Mouse (Mus musculus) large intestine, adult 2 months (tissue): ENCODE measurements at regions not wholly inside any gene's neighbourhood (a gene's known extent, or its start where the extent isn't known, plus 50 kb on each side); places are given as distances from the start of the nearest gene placed in this dataset.
"Not testable (repeated sequence)": the region's sequence is repeated elsewhere in the genome, so short reads cannot be mapped to it uniquely, and the experiment has no call there.

Experiments
- DNase-seq: peaks from one replicate; pipeline ENCODE4 v3.0.0-alpha.2; 2012; ENCODE audit warnings: low read depth, low spot score
- WGBS: fragments of 180-500 bp; shearing (Covaris S2); methylation state at CpG from one replicate; pipeline ENCODE4 v1.1.7; 2018; 5-methylcytosine and 5-hydroxymethylcytosine counted together

GRCm38 (mm10) chr13:42000966-42001365 is 50.9 kb upstream of the Hivep1 start:
- no peak for DNase-seq
- 70% methylated on average over 3 of the region's 3 CpGs for WGBS

- 78% methylated on average over 9 of the region's 9 CpGs for WGBS
- no peak for DNase-seq
Measured at GRCm38 (mm10) chr13:41997883-41998282, 53.9 kb upstream of the Hivep1 start.

DNA sequence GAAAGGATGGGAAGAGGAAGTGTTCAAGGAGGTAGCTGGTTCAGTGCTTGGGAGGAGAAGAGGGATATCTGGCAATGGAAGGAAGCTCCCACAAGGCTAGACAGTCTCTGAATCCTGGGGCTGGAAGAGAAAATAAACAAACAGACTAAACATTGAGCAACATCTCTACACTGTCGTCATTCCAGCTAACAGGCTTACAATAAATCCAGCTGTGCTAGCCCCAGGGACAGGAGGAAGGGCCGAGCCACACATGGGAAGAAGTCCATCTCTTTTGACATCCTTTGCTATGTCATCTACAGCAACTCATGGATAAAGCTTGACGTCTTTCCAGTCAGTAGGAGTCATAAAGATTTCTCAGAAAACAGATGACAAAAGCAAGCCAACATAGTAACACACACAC is 57.7 kb upstream of the Hivep1 start:
- no peak for DNase-seq
- WGBS = 51% methylated on average over 3 of the region's 3 CpGs

DNA sequence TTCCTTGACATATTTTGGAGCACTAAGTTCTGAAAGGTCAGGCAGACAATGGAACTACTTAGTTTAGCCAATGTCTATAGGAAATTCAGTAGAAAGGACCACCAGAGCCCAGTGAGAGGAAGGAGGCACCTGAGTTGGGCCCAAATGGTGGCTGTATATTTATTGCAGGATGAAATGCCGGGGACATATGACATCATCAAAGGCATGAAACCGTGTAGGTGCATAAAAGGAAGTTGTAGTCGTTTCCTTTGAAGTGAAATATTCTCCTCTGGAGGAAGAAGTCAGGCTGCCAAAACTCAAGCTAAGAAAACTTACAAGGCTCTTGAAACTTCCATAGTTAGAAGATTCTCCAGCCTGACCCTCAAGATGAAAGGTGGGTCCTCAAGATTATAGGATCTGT is 75.9 kb upstream of the Hivep1 start:
- DNase-seq = no peak
- 23% methylated on average over 3 of the region's 3 CpGs for WGBS

GRCm38 (mm10) chr13:41962915-41963314 is 88.9 kb upstream of the Hivep1 start:
- WGBS = 71% methylated on average over 3 of the region's 3 CpGs
- no peak for DNase-seq

DNA sequence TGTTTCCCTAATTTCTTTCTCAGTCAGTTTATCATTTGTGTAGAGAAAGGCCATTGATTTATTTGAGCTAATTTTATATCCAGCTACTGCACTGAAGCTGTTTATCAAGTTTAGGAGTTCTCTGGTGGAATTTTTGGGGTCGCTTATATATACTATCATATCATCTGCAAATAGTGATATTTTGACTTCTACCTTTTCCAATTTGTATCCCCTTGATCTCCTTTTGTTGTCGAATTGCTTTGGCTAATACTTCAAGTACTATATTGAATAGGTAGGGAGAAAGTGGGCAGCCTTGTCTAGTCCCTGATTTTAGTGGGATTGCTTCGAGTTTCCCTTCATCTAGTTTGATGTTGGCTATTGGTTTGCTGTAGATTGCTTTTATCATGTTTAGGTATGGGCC is 90.9 kb upstream of the Hivep1 start:
- 89% methylated on average over 3 of the region's 3 CpGs for WGBS
- DNase-seq = not testable (repeated sequence)

DNA sequence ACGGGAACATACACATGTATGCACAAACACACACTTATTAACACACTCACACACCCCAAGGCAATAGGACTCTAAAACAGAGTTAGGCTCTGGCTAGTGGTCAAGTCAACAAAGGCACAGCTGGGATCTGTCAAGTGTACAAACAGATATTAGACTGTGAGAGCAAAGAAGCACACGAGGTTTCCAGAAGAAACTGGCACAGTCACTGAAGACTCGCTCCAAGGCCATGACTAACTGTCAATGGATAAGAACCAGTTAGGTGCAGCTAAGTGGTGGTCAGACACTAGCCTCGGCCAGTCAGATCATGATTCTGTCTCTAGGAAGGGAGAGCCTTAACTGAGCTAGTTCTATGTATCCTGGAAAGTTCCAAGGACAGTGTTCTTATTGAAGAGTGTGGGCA is 93.9 kb upstream of the Hivep1 start:
- WGBS = 61% methylated on average over 4 of the region's 4 CpGs
- DNase-seq = no peak

DNA sequence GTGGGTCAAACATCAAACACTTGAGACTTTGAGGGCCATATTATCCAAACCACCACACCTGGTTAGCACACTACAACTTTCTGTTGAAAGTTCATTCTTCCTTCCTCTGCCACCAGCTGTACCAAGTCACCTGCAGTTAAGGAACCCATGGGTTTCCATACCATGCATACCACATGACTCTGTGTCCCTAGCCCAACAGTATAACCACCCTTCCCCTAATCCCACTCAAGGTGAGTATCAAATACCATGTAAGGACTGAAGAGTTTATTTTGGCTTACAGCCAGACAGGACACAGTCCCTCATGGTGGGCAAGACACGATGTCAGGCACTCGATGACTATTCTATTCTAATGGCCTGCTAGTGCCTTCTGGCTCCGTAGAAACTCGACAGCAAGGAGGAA is 95.9 kb upstream of the Hivep1 start:
- 75% methylated on average over 4 of the region's 4 CpGs for WGBS
- no peak for DNase-seq

GRCm38 (mm10) chr13:41955198-41955597 is 96.6 kb upstream of the Hivep1 start:
- 61% methylated on average over 3 of the region's 3 CpGs for WGBS
- DNase-seq = no peak

GRCm38 (mm10) chr13:41952453-41952852 is 99.4 kb upstream of the Hivep1 start:
- 67% methylated on average over 3 of the region's 3 CpGs for WGBS
- no peak for DNase-seq

- no peak for DNase-seq
- 88% methylated on average over 3 of the region's 3 CpGs for WGBS
Measured at GRCm38 (mm10) chr13:41948241-41948640, 100.8 kb upstream of the Adtrp start.

DNA sequence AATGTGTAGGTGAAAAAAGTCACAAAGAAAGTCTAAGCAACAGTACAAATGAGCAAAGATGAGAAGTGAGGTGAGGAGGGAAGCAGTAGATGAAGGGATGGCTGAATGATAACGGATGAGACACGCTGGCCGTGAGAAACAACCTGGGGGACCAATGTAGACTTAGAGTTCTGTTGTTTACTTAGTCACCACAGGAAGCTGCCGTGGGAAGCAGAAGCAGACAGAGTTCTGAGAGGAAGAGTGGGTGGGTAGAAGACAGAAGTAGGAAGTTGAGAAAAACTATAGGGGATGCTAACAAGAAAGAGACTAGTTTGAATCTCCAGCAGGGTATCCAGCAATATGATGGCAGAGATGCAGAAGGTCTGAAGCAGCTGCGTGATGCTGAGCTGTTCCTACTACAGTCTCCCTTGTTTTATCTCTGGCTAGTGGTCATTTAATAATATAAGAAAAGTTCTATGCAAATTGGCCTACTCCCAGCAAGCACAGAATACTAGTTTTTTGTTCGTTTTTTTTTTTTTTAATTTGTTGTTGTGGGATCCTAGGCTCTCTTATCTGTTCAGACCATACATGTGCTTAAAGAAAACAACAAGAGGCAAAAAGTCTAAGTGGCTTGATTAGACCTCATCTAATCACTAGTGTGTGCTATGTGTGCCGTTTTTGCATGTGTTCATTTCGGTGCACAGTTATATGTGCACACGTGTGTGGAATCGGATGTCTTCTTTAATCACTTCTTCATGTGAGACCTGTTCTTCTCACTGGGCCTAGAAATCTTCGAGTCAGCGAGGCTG is 85.0 kb upstream of the Adtrp start:
- WGBS = 72% methylated on average over 12 of the region's 12 CpGs
- DNase-seq = no peak

DNA sequence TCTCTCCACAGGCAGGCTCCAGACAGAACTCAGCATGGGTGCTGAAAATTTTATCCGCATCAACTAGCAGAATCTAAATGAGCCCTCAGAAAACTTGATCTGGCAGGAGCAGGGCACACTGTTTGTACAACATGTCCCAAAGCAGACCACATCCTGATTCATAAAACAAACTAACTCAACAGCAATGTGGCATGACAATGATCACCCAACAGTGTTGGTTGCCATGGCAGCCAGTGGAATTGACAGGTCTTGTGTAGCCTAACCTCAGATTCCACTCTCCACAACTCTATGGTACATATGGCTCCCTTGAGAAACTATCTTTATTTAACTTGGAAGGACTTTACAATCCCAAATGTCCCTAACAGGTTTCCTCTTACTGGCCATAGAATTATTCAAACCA is 82.3 kb upstream of the Adtrp start:
- WGBS = 95% methylated on average over 1 of the region's 1 CpGs

GRCm38 (mm10) chr13:41925851-41926250 is 78.4 kb upstream of the Adtrp start:
- not testable (repeated sequence) for DNase-seq

More for the DNA sequence above, 82.3 kb upstream of the Adtrp start:
- no peak for DNase-seq

DNA sequence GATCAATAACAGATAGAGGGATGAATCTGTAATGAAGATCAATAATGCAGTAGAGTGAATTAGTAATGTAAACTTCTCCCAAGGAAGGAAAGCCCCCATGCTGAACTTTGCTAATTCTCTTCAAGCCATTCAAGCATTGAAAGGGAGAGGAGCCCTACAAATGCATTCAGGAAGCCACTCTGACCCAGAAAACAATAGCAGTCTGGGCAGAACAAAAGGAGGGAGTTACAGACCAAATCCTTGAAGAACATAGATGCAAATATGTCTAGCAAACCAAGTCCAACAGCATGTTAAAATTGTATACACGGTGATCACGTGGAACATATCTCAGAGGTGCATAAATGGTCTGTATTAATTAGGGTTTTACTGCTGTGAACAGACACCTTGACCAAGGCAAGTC is 77.7 kb upstream of the Adtrp start:
- no peak for DNase-seq
- WGBS = 80% methylated on average over 2 of the region's 2 CpGs

More at GRCm38 (mm10) chr13:41925851-41926250, 78.4 kb upstream of the Adtrp start:
- 69% methylated on average over 2 of the region's 2 CpGs for WGBS

DNA sequence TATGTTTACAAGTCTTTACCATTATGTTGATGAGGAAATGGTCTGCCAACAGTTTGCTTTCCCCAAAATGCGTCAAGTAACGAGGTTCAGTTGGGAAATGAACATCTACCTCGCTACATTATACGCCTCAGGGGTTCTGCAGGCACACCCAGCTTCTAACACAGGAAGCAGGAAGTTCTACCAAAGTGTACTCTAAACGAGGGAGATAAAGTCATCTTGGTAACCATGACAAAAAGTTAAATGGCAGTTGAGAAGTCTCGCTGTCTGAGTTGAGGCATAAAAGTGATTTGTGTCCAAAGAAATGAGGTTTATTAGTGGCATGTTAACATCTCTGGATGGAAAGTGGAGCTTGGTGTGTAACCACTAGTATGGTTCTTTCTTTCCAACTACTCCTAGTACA is 73.7 kb upstream of the Adtrp start:
- WGBS = 69% methylated on average over 6 of the region's 6 CpGs
- DNase-seq = no peak

- no peak for DNase-seq
- 74% methylated on average over 5 of the region's 5 CpGs for WGBS
Measured at GRCm38 (mm10) chr13:41918525-41918924, 71.0 kb upstream of the Adtrp start.

GRCm38 (mm10) chr13:41915816-41916215 is 68.3 kb upstream of the Adtrp start:
- not testable (repeated sequence) for DNase-seq
- WGBS = 77% methylated on average over 9 of the region's 9 CpGs

- no peak for DNase-seq
- WGBS = 53% methylated on average over 3 of the region's 3 CpGs
Measured at GRCm38 (mm10) chr13:41910736-41911135, 63.3 kb upstream of the Adtrp start.

GRCm38 (mm10) chr13:41910236-41910635 is 62.8 kb upstream of the Adtrp start:
- 58% methylated on average over 10 of the region's 10 CpGs for WGBS
- peak; percentile 18 for DNase-seq

GRCm38 (mm10) chr13:41907027-41907426 is 59.5 kb upstream of the Adtrp start:
- 94% methylated on average over 2 of the region's 2 CpGs for WGBS

GRCm38 (mm10) chr13:41903286-41903685 is 55.8 kb upstream of the Adtrp start:
- no peak for DNase-seq

More at GRCm38 (mm10) chr13:41907027-41907426, 59.5 kb upstream of the Adtrp start:
- no peak for DNase-seq
